Mouse (Mus musculus): ENCODE results near the gene Lamc2.

- no peak for TF ChIP-seq CTCF (IDR thresholded peaks at IDR 0.05; ENCODE audit: control insufficient read depth, insufficient read depth, insufficient replicate concordance, low read depth, low read length)
- TF ChIP-seq POLR2A (IDR thresholded peaks at IDR 0.05; ENCODE audit: control insufficient read depth, low read depth, low read length), result no peak
Measured at GRCm38 (mm10) chr1:153171011-153171410, 15.2 kb downstream of the Lamc2 start.
